Mouse (Mus musculus): ENCODE measurements around the gene Fitm2.

Gene Fitm2

DNA sequence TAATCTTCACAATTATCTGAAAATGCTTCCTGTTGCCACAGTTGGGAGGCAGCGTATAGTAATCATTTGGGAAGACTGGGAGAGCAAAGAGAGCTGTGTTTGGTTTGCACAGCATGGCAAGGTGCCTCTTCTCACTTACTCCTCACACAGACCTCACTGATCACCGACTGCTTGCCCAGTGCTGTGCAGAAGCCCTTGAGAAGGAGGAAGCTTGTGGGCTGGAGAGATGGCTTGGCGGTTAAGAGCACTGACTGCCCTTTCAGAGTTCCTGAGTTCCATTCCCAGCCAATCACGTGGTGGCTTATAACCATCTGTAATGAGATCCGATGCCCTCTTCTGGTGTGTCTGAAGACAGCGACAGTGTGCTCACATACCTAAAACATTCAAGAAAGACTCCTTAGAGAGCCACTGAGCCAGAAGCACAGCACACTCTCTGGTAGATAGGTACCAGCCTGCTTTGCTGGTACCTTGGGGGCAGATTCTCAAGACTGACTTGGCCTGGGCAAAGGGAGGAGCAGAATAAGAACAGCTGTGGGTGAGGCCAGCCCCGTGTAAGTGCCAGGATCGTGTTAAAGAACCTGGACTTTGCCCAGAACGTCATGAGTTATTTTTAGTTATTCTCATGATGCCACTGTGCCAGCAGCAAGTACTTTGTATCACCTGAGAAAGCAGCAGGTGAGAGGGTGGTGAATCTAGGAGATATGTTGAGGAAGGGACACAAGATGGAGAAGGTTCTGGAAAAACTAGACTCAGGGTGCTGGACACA, 49.4 kb downstream of the Fitm2 start:
- no peak for DNase-seq (ENCODE audit: low read depth, low spot score)

DNA sequence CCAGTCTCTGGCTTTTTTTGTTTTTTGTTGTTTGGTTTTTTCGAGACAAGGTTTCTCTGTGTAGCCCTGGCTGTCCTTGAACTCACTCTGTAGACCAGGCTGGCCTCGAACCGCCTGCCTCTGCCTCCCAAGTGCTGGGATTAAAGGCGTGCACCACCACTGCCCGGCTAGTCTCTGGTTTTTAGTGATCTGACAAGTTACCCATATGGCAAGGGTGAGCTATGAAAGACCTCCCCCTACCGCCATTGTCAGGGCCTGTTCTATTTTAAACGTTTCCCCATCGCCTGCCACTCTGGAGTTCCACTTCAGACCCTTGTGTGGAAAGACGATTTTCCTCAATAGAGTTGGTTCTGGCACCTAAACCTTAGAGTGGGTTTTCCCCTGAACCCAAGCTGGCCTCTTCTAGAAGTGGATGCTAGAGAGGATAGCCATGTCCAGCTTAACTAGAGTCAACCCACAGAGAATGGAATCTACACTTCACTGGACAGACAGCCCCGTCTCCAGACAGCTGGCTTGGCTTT, 52.0 kb downstream of the Fitm2 start:
- no peak for DNase-seq (ENCODE audit: low read depth, low spot score)

GRCm38 (mm10) chr2:163419346-163420045, 52.9 kb downstream of the Fitm2 start:
- peak; percentile 99 for DNase-seq (ENCODE audit: low read depth, low spot score)

GRCm38 (mm10) chr2:163418841-163419345, 53.5 kb downstream of the Fitm2 start:
- peak; percentile 51 for DNase-seq (ENCODE audit: low read depth, low spot score)

DNA sequence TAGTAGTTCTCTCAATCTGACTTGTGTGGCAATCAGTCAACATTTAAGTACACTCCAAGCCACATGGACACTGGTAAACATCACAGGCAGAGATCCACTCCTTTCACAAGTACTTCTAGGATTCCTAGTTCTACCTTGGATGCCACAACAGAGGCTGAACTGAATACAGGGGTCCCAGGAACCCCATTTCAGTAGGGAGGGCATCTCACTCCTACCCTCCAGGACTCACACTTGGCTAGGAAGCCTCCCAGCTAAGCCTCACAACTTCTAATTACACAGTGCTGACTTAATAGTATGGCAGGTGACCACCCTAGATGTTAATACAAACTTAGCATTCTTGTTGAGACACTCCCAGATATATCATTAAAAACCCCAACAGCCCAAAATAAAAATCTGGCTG, 54.6 kb downstream of the Fitm2 start:
- no peak for DNase-seq (ENCODE audit: low read depth, low spot score)

DNA sequence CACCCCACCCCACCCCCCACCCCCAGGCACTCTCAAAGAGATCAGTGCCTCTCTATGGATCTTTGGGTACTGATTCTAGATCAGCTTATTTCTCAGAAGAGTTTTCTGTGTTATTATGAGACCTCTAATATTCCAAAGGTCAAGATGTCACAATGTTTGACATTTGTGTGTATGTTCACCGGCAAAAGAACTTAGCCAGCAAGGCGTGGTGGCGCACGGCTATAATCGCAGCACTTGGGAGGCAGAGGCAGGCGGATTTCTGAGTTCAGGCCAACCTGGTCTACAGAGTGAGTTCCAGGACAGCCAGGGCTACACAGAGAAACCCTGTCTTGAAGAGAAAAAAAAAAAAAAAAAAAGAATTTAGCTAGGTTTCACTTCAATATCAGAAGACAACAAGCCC, 55.4 kb downstream of the Fitm2 start:
- no peak for DNase-seq (ENCODE audit: low read depth, low spot score)

Data from mesoderm, embryonic 11.5 days (tissue).